Mouse (Mus musculus) adrenal gland, postnatal 36 days (tissue): ENCODE data around the gene Cep131. TPM values are rescaled to one million over a fixed set of nuclear protein-coding genes. Genes with fewer than 3 reads are reported as not detected.

Experiments used
- DNase-seq, 2 experiments: peaks; one replicate each; pipeline ENCODE4 v3.0.0; 2021; ENCODE audit warnings: mixed read lengths in 1 of 2
- microRNA-seq: library from miRNA; unstranded; fragments of <30 nt; microRNA quantifications from one replicate; pipeline ENCODE4 v1.2.0, GENCODE M21; 2021
- total RNA-seq, 2 experiments: library from RNA; stranded (reverse); gene quantifications; 2 replicates each; pipeline ENCODE4 v1.2.3; 2021

Cep131 gene
- total RNA-seq, 2 experiments from 2014 or later: 35.5 to 207 TPM

- DNase-seq: no peak
These were observed 58.1 kb downstream of the Cep131 start for GRCm38 (mm10) chr11:120028319-120029092.

GRCm38 (mm10) chr11:120026941-120027340 is 59.7 kb downstream of the Cep131 start:
- no peak for DNase-seq

DNA sequence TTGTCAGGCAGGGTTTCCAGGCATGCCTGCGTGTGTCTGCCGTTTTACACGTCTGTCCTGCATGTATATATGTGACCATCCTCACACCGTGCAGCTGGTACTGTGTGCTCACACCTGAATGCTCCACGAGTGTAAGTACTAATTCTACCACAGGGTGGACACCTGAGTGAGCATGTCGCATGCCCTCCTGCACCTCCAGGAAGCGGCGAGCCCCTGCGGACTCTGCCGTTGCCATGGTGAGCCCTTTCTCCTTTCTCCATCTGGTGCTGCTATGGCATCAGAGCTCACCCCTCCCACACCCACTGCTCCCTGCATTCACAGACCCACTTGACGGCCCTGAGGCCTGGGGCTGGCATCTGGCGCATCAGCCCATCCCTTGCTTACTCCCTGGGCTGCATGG is 63.8 kb downstream of the Cep131 start:
- DNase-seq: no peak

- no peak for DNase-seq
These were observed 64.4 kb downstream of the Cep131 start for GRCm38 (mm10) chr11:120022216-120022615.

- DNase-seq: no peak
These were observed 65.3 kb downstream of the Cep131 start for GRCm38 (mm10) chr11:120021367-120021766.

DNA sequence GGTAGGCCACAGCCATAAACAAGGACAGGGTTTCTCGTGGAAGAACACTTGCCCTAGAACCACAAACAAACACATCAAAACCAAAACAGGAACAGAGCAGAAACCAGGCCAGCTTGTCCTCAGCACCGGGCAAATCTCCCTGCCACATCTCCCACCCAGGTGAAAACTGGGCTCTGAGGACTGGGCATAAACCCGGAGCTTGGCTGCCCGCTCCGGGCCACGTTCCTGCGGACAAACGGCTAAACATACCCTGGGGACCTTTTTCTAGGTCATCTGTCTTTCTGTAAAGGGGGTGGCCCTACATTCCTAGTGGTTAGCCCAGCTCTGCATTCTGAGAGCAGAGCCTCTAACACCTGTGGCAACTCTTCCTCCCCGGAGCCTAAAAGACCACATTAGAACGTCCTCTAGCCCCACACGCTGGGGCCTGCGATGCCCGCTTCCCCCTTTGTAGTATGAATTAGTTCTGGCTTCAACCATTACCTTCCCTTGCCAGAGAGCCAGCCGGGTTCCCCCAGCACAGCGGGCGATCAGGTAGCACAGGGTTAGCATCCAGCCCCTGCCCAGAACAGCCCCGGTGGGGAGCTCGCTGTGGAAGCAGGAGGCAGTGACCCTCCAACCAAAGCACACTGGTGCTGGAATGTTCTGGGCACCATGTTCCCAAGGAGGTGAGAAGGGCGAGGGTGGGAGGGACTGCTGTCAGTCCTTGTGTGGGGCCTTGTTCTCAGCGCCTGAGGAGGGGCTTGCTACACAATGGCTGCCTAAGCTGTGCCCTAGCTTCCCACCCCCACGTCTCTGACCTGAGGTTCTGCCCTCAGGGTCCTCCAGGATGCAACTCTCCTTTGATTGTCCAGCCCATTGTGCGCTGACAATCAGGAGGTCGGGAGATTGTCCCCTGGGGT is 66.8 kb downstream of the Cep131 start:
- DNase-seq: no peak

DNA sequence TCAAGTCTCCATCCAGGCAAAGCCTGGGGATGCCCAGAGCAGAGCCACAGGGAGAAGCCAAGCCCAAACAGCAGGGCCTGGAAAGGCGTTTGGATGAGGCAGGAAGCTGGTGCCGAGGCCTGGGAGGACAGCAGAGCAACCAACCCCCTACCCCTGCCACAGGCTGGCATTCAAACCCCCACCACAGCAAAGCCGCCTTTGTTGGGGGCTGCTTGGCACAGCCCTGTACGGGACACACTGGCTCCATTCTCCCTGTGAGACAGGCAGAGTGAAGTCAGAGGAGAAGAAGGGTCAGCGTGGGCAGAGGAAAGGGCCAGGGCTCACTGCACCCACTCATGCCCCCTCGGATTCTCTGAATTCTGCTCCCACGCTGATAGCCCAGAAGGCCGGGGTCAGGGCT is 69.6 kb downstream of the Cep131 start:
- DNase-seq: no peak

GRCm38 (mm10) chr11:120014758-120015157 is 71.9 kb downstream of the Cep131 start:
- no peak for DNase-seq

Small RNA genes within 50 kb of the gene (microRNA-seq; reads per million reads assigned to microRNA genes)
- gene Gm25948 (not detected), gene Mir3065 (not detected), gene Mir338 (not detected)

Other genes starting within 250 kb of the Cep131 start
- 10 to 100 TPM; 31.9 to 37.6 TPM for gene Chmp6, start 173.4 kb downstream of the Cep131 start, total RNA-seq
- 10 to 100 TPM; 11.3 to 24.0 TPM for gene Baiap2, start 144.1 kb downstream of the Cep131 start, total RNA-seq
- 10 to 100 TPM in 1 of 2 experiments, 1 to 10 TPM in 1; 9.2 to 13.2 TPM for gene Aatk, start 39.7 kb downstream of the Cep131 start, total RNA-seq
- 10 to 100 TPM; 11.5 to 12.7 TPM for gene Tepsin, start 11.9 kb upstream of the Cep131 start, total RNA-seq
- 10 to 100 TPM; 59.9 to 69.4 TPM for gene Ndufaf8, start 12.1 kb upstream of the Cep131 start, total RNA-seq
- gene Slc38a10, start 64.5 kb upstream of the Cep131 start, total RNA-seq: 100 to 1,000 TPM; 156 to 163 TPM
- gene Bahcc1, start 146.1 kb upstream of the Cep131 start, total RNA-seq: 10 to 100 TPM; 17.5 TPM